Mouse (Mus musculus): ENCODE data around the gene Wwp2.

DNA sequence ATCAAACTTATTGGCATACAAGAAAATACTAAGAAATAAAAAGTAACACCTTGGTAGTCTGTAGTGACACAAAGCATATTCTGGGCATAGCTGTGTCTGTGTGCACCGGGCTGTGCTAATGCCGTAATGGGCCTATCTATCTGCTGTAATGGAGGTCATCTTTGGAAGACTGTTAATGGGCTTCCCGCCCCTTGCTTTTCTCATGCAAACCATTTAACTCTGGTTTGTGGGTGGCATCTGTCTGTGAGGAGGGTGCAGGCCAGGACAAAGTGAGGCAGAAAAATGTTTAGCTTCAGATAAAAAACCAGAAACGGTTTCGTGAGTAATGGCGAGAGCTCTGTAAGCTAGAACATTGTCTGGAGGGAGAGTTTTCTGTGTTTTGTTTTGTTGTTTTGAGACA, 158.7 kb downstream of the Wwp2 start:
- TF ChIP-seq POLR2A (IDR thresholded peaks at IDR 0.05; ENCODE audit: low read depth, low read length) (no peak), CTCF (IDR thresholded peaks at IDR 0.05; ENCODE audit: extremely low read depth, insufficient read depth, insufficient read length, insufficient replicate concordance) (no peak)

Data from spleen, adult 2 months (tissue).